Mouse (Mus musculus) kidney, adult 2 months (tissue): Measurements from ENCODE around the gene Clpsl2. TPM values are rescaled to one million over a fixed set of nuclear protein-coding genes. Genes with fewer than 3 reads are reported as not detected.

Experiments
- DNase-seq: peaks from one replicate; pipeline ENCODE4 v3.0.0; 2021
- H3K27ac ChIP-seq: fragments of 200-500 bp; 2 replicates; pipeline ENCODE4 v1.5.1; 2012; ENCODE audit warnings: low read depth, low read length, control low read depth, inconsistent platforms; ENCODE audit not compliant: insufficient read depth
- H3K27me3 ChIP-seq: fragments of 200-500 bp; replicated peaks from 2 replicates; pipeline ENCODE4 v1.6.1; 2012; ENCODE audit warnings: mild to moderate bottlenecking, moderate library complexity, low read length, inconsistent platforms; ENCODE audit not compliant: control insufficient read depth, insufficient read depth
- H3K36me3 ChIP-seq: fragments of 200-500 bp; 2 replicates; pipeline ENCODE4 v1.6.1; 2012; ENCODE audit warnings: mild to moderate bottlenecking, moderate library complexity, low read length, inconsistent platforms; ENCODE audit not compliant: control insufficient read depth, insufficient read depth
- H3K4me1 ChIP-seq: fragments of 200-500 bp; 2 replicates; pipeline ENCODE4 v1.6.1; 2011; ENCODE audit warnings: low read length; ENCODE audit not compliant: control insufficient read depth, insufficient read depth
- H3K4me3 ChIP-seq: fragments of 200-500 bp; 2 replicates; pipeline ENCODE4 v1.5.1; 2011; ENCODE audit warnings: mild to moderate bottlenecking, low read depth, low read length, control low read depth; ENCODE audit not compliant: insufficient read depth
- CTCF ChIP-seq: fragments of 200-500 bp; conservative IDR thresholded peaks from 2 replicates; pipeline ENCODE4 v1.5.1; 2011; ENCODE audit warnings: low read depth, mild to moderate bottlenecking, control low read depth, low read length, moderate library complexity, mixed read lengths; ENCODE audit not compliant: insufficient read depth, insufficient read length
- POLR2A ChIP-seq: fragments of 200-500 bp; IDR thresholded peaks from one replicate; pipeline ENCODE4 v1.6.1; 2011; ENCODE audit warnings: low read depth, low read length, control low read depth
- whole genome bisulfite sequencing: fragments of 180-500 bp; shearing (Covaris S2); methylation state at CpG from one replicate; pipeline ENCODE4 v1.1.7; 2018; 5-methylcytosine and 5-hydroxymethylcytosine counted together
- polyA plus RNA-seq: library from polyadenylated mRNA; depleted of rRNA; stranded (reverse); fragments of >200 nt; gene quantifications from 2 replicates; pipeline ENCODE4 v1.2.3, GENCODE M21; 2012

Gene Clpsl2
- polyA plus RNA-seq, 1 experiment: not detected

- no peak within 1 kb of the TSS for H3K4me3 ChIP-seq
These were observed 11.4 kb downstream of the Clpsl2 start, which contains the start of gene Clps for GRCm38 (mm10) chr17:28560598-28560997. TSS of gene Clps (minus strand) at chr17:28560766.

GRCm38 (mm10) chr17:28561613-28562012 lies 12.4 kb downstream of the Clpsl2 start:
- 63% methylated on average over 7 of the region's 7 CpGs for whole genome bisulfite sequencing

More at GRCm38 (mm10) chr17:28560598-28560997, 11.4 kb downstream of the Clpsl2 start, which contains the start of gene Clps:
- H3K36me3 ChIP-seq: no peaks in the 10 kb centered on the region
- no peaks in the 10 kb centered on the region for H3K4me1 ChIP-seq
- H3K27ac ChIP-seq: no peak within 1 kb of the TSS
- no peak for DNase-seq
- no peak for TF ChIP-seq POLR2A
- TF ChIP-seq CTCF: no peak
- WGBS: 91% methylated on average over 4 of the region's 4 CpGs
- H3K27me3 ChIP-seq: no peaks in the 10 kb centered on the region

GRCm38 (mm10) chr17:28565181-28565580 lies 16.0 kb downstream of the Clpsl2 start:
- peak; percentile 29 for DNase-seq
- H3K27me3 ChIP-seq: no peaks in the 10 kb centered on the region
- no peak overlapping the region for H3K4me3 ChIP-seq
- H3K4me1 ChIP-seq: no peaks in the 10 kb centered on the region
- TF ChIP-seq CTCF (no peak), POLR2A (no peak)
- H3K27ac ChIP-seq: no peak overlapping the region
- no peaks in the 10 kb centered on the region for H3K36me3 ChIP-seq

More at GRCm38 (mm10) chr17:28561613-28562012, 12.4 kb downstream of the Clpsl2 start:
- Histone ChIP-seq H3K4me1 (no peaks in the 10 kb centered on the region), H3K36me3 (no peaks in the 10 kb centered on the region), H3K27me3 (no peaks in the 10 kb centered on the region), H3K27ac (no peak overlapping the region), H3K4me3 (no peak overlapping the region)
- no peak for DNase-seq
- no peak for TF ChIP-seq POLR2A
- TF ChIP-seq CTCF: no peak

- WGBS: 53% methylated on average over 3 of the region's 3 CpGs
- DNase-seq: no peak
- Histone ChIP-seq H3K27ac (no peak overlapping the region), H3K36me3 (no peaks in the 10 kb centered on the region), H3K4me1 (no peaks in the 10 kb centered on the region), H3K4me3 (no peak overlapping the region), H3K27me3 (no peaks in the 10 kb centered on the region)
- no peak for TF ChIP-seq POLR2A
- no peak for TF ChIP-seq CTCF
These were observed 18.3 kb downstream of the Clpsl2 start for GRCm38 (mm10) chr17:28567541-28567940.

- Histone ChIP-seq H3K27me3 (no peaks in the 10 kb centered on the region; the same call in 1 of the 2 replicates), H3K4me1 (no peaks in the 10 kb centered on the region), H3K36me3 (no peaks in the 10 kb centered on the region), H3K27ac (no peak overlapping the region), H3K4me3 (no peak overlapping the region)
- peak; percentile 58 for DNase-seq
- TF ChIP-seq CTCF (no peak), POLR2A (no peak)
- 56% methylated on average over 3 of the region's 3 CpGs for WGBS
These were observed 22.7 kb downstream of the Clpsl2 start for GRCm38 (mm10) chr17:28571868-28572267.

GRCm38 (mm10) chr17:28572521-28572920 lies 23.3 kb downstream of the Clpsl2 start:
- H3K36me3 ChIP-seq: no peaks in the 10 kb centered on the region
- WGBS: 82% methylated on average over 7 of the region's 7 CpGs
- no peak overlapping the region for H3K27ac ChIP-seq
- no peaks in the 10 kb centered on the region; the same call in 1 of the 2 replicates for H3K27me3 ChIP-seq
- no peak for TF ChIP-seq CTCF
- TF ChIP-seq POLR2A: no peak
- no peak overlapping the region for H3K4me3 ChIP-seq
- no peaks in the 10 kb centered on the region for H3K4me1 ChIP-seq
- DNase-seq: no peak

- Histone ChIP-seq H3K27me3 (no peaks in the 10 kb centered on the region; the same call in 1 of the 2 replicates), H3K4me3 (no peak overlapping the region), H3K4me1 (no peaks in the 10 kb centered on the region), H3K27ac (no peak overlapping the region), H3K36me3 (no peaks in the 10 kb centered on the region)
- DNase-seq: no peak
- no peak for TF ChIP-seq POLR2A
- no peak for TF ChIP-seq CTCF
- WGBS: 74% methylated on average over 6 of the region's 6 CpGs
These were observed 23.7 kb downstream of the Clpsl2 start for GRCm38 (mm10) chr17:28572941-28573340.

- DNase-seq: no peak
- WGBS: 16% methylated on average over 49 of the region's 50 CpGs
- no peak within 1 kb of the TSS for H3K27ac ChIP-seq
- no peaks in the 10 kb centered on the region for H3K36me3 ChIP-seq
- H3K4me3 ChIP-seq: no peak within 1 kb of the TSS
- H3K4me1 ChIP-seq: no peaks in the 10 kb centered on the region
- no peaks in the 10 kb centered on the region; the same call in 1 of the 2 replicates for H3K27me3 ChIP-seq
- no peak for TF ChIP-seq CTCF
- TF ChIP-seq POLR2A: no peak
These were observed 26.3 kb downstream of the Clpsl2 start, which contains the start of gene Lhfpl5 for GRCm38 (mm10) chr17:28575244-28576125. TSS of gene Lhfpl5 (plus strand) at chr17:28575641.
